Mouse (Mus musculus): Measurements from ENCODE around the gene Fibin.

- TF ChIP-seq POLR2A (IDR thresholded peaks at IDR 0.05; ENCODE audit: low read depth, low read length) = no peak
- TF ChIP-seq CTCF (IDR thresholded peaks at IDR 0.05; ENCODE audit: extremely low read depth, insufficient read length, insufficient replicate concordance, low read depth, low read length) = no peak
Observed at GRCm38 (mm10) chr2:110353302-110353970, 9.5 kb downstream of the Fibin start.
